ENCODE assay signal across 21 mouse cellular contexts in the genomic region with DNA sequence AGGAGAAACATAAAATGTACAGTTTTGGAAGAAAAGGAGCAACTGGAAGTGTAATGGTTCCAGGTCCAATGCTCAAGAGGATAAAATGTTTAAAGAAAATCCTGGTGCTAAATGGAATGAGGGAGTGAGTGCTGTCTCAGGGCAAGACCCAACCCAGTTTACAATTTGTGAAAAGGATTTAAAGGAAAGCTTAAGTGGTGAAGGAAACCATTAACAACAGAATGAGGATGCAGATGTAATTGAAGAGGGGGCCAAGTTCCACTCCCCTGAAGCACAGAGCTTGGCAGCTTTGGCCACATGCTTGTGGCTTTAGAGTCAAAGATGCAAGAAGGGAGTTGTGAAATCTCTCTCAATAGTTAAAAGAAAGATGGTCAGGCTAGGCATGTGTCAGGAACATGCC.
"Had no signal": no experiment of that assay in that cellular context is flagged by ENCODE, and none has a peak within 500 bp of the region (broad histone marks: within the 10 kb centered on the region; RNA-seq: fewer than 3 reads in every experiment).

No protein-coding gene starts in this region.

- H3K4me3 ChIP-seq: kidney, embryonic 15.5 days; limb, embryonic 10.5 days; limb, embryonic 13.5 days; liver, embryonic 12.5 days; liver, embryonic 15.5 days; midbrain, embryonic 13.5 days; myocyte; neural tube, embryonic 13.5 days; stomach, embryonic 15.5 days had no signal

- ATAC-seq: liver, embryonic 12.5 days; midbrain, embryonic 13.5 days; midbrain, embryonic 16.5 days had no signal

- H3K27ac ChIP-seq: kidney, embryonic 15.5 days; limb, embryonic 10.5 days; limb, embryonic 13.5 days; liver, embryonic 12.5 days; liver, embryonic 15.5 days; midbrain, embryonic 13.5 days; neural tube, embryonic 13.5 days; stomach, embryonic 15.5 days had no signal

- H3K9me3 ChIP-seq: kidney, embryonic 15.5 days; limb, embryonic 10.5 days; liver, embryonic 12.5 days; liver, embryonic 15.5 days; midbrain, embryonic 13.5 days; neural tube, embryonic 13.5 days; stomach, embryonic 15.5 days had no signal

- H3K4me1 ChIP-seq: kidney, embryonic 15.5 days; limb, embryonic 10.5 days; limb, embryonic 13.5 days; liver, embryonic 12.5 days; liver, embryonic 15.5 days; midbrain, embryonic 13.5 days; neural tube, embryonic 13.5 days; stomach, embryonic 15.5 days had no signal

- DNase-seq: kidney, adult 8-10 months; kidney, postnatal 10 days; kidney, postnatal 36 days; liver; lung, adult 2 months; lung, postnatal 14 days; lung, postnatal 4 days; retina, postnatal 1 day; right cerebral cortex, postnatal 25 days; spleen, adult 18-20 months; thymus, postnatal 25 days had no signal

- H3K36me3 ChIP-seq: kidney, embryonic 15.5 days; limb, embryonic 10.5 days; limb, embryonic 13.5 days; liver, embryonic 12.5 days; liver, embryonic 15.5 days; midbrain, embryonic 13.5 days; neural tube, embryonic 13.5 days; stomach, embryonic 15.5 days had no signal

- H3K27me3 ChIP-seq: kidney, embryonic 15.5 days; limb, embryonic 13.5 days; liver, embryonic 12.5 days; liver, embryonic 15.5 days; midbrain, embryonic 13.5 days; neural tube, embryonic 13.5 days; stomach, embryonic 15.5 days had no signal

- H3K4me2 ChIP-seq: kidney, embryonic 15.5 days; limb, embryonic 13.5 days; liver, embryonic 12.5 days; liver, embryonic 15.5 days; midbrain, embryonic 13.5 days; neural tube, embryonic 13.5 days; stomach, embryonic 15.5 days had no signal

- H3K9ac ChIP-seq: kidney, embryonic 15.5 days; limb, embryonic 13.5 days; liver, embryonic 12.5 days; liver, embryonic 15.5 days; midbrain, embryonic 13.5 days; neural tube, embryonic 13.5 days; stomach, embryonic 15.5 days had no signal
